Mouse (Mus musculus) lung, embryonic 15.5 days (tissue): ENCODE measurements at regions not wholly inside any gene's neighbourhood (a gene's known extent, or its start where the extent isn't known, plus 50 kb on each side); places are given as distances from the start of the nearest gene placed in this dataset.

Source experiments
- ATAC-seq: fragments of 200-750 bp; cut with Nextera tagmentation; 2 replicates; pipeline ENCODE4 v1.8.0; 2017; ENCODE audit warnings: moderate number of reproducible peaks, borderline replicate concordance; ENCODE audit not compliant: low FRiP score, low TSS enrichment; ENCODE audit errors: extremely low read depth
- H3K27ac ChIP-seq: fragments of 300-500 bp; sonication (generic); 2 replicates; pipeline ENCODE4 v1.5.1; 2015; ENCODE audit warnings: moderate library complexity, mild to moderate bottlenecking, inconsistent platforms
- H3K27me3 ChIP-seq: fragments of 300-500 bp; sonication (generic); 2 replicates; pipeline ENCODE4 v1.6.1; 2015; ENCODE audit warnings: inconsistent platforms
- H3K36me3 ChIP-seq: fragments of 300-500 bp; sonication (generic); 2 replicates; pipeline ENCODE4 v1.6.1; 2015; ENCODE audit warnings: inconsistent platforms
- H3K4me1 ChIP-seq: fragments of 300-500 bp; sonication (generic); 2 replicates; pipeline ENCODE4 v1.6.1; 2015; ENCODE audit warnings: inconsistent platforms
- H3K4me2 ChIP-seq: fragments of 300-500 bp; sonication (generic); 2 replicates; pipeline ENCODE4 v1.6.1; 2015; ENCODE audit warnings: inconsistent platforms, mild to moderate bottlenecking, moderate library complexity
- H3K4me3 ChIP-seq: fragments of 300-500 bp; sonication (generic); 2 replicates; pipeline ENCODE4 v1.5.1; 2015; ENCODE audit warnings: mild to moderate bottlenecking, inconsistent platforms
- H3K9ac ChIP-seq: fragments of 300-500 bp; sonication (generic); 2 replicates; pipeline ENCODE4 v1.6.1; 2015; ENCODE audit warnings: inconsistent platforms
- H3K9me3 ChIP-seq: fragments of 300-500 bp; sonication (generic); 2 replicates; pipeline ENCODE4 v1.6.1; 2016; ENCODE audit warnings: inconsistent platforms
- WGBS: fragments of 180-500 bp; shearing (Covaris S2); methylation state at CpG from one replicate; pipeline ENCODE4 v1.1.7; 2015; 5-methylcytosine and 5-hydroxymethylcytosine counted together

- ATAC-seq = peak; percentile 98
- Histone ChIP-seq H3K9ac (peak overlapping the region; percentile 51), H3K4me2 (peak overlapping the region; percentile 78), H3K9me3 (no peaks in the 10 kb centered on the region), H3K27ac (peak overlapping the region; percentile 95), H3K4me3 (peak overlapping the region; percentile 47), H3K4me1 (peaks cover 14% of the 10 kb centered on the region; the same call in 1 of the 2 replicates), H3K36me3 (no peaks in the 10 kb centered on the region), H3K27me3 (no peaks in the 10 kb centered on the region)
- 3% methylated on average over 51 of the region's 51 CpGs for WGBS
Measured at GRCm38 (mm10) chr13:80962789-80963590, 79.8 kb downstream of the Arrdc3 start.

GRCm38 (mm10) chr13:80963591-80963940, 80.4 kb downstream of the Arrdc3 start:
- 56% methylated on average over 11 of the region's 11 CpGs for WGBS

GRCm38 (mm10) chr13:80971664-80972063, 88.5 kb downstream of the Arrdc3 start:
- ATAC-seq = no peak
- 60% methylated on average over 3 of the region's 3 CpGs for WGBS
- Histone ChIP-seq H3K27me3 (no peaks in the 10 kb centered on the region), H3K4me1 (no peaks in the 10 kb centered on the region), H3K9me3 (no peaks in the 10 kb centered on the region), H3K36me3 (no peaks in the 10 kb centered on the region), H3K4me3 (no peak overlapping the region), H3K4me2 (no peak overlapping the region), H3K9ac (no peak overlapping the region), H3K27ac (no peak overlapping the region)

More at GRCm38 (mm10) chr13:80963591-80963940, 80.4 kb downstream of the Arrdc3 start:
- H3K27me3 ChIP-seq = no peaks in the 10 kb centered on the region
- ATAC-seq = no peak
- H3K9me3 ChIP-seq = no peaks in the 10 kb centered on the region
- H3K27ac ChIP-seq = peak overlapping the region; percentile 95
- no peaks in the 10 kb centered on the region for H3K36me3 ChIP-seq
- no peak overlapping the region for H3K9ac ChIP-seq
- H3K4me2 ChIP-seq = peak overlapping the region; percentile 78
- peak overlapping the region; percentile 47 for H3K4me3 ChIP-seq
- H3K4me1 ChIP-seq = peaks cover 14% of the 10 kb centered on the region; the same call in 1 of the 2 replicates

- WGBS = 32% methylated on average over 1 of the region's 1 CpGs
- H3K27me3 ChIP-seq = no peaks in the 10 kb centered on the region
- ATAC-seq = no peak
- H3K36me3 ChIP-seq = no peaks in the 10 kb centered on the region
- H3K9me3 ChIP-seq = no peaks in the 10 kb centered on the region
- no peaks in the 10 kb centered on the region for H3K4me1 ChIP-seq
- H3K27ac ChIP-seq = no peak overlapping the region
- H3K4me3 ChIP-seq = no peak overlapping the region
- no peak overlapping the region for H3K9ac ChIP-seq
- H3K4me2 ChIP-seq = no peak overlapping the region
Measured at GRCm38 (mm10) chr13:80974424-80974823, 91.2 kb downstream of the Arrdc3 start.

GRCm38 (mm10) chr13:80977266-80977665, 94.1 kb downstream of the Arrdc3 start:
- Histone ChIP-seq H3K4me2 (no peak overlapping the region), H3K4me3 (no peak overlapping the region), H3K4me1 (no peaks in the 10 kb centered on the region), H3K9ac (no peak overlapping the region), H3K36me3 (no peaks in the 10 kb centered on the region), H3K9me3 (no peaks in the 10 kb centered on the region), H3K27me3 (no peaks in the 10 kb centered on the region), H3K27ac (no peak overlapping the region)
- WGBS = 56% methylated on average over 3 of the region's 3 CpGs
- ATAC-seq = no peak

GRCm38 (mm10) chr13:80981201-80981600, 98.0 kb downstream of the Arrdc3 start:
- Histone ChIP-seq H3K4me2 (no peak overlapping the region), H3K27me3 (no peaks in the 10 kb centered on the region), H3K9me3 (no peaks in the 10 kb centered on the region), H3K36me3 (no peaks in the 10 kb centered on the region), H3K4me1 (no peaks in the 10 kb centered on the region), H3K9ac (no peak overlapping the region), H3K27ac (no peak overlapping the region), H3K4me3 (no peak overlapping the region)
- WGBS = 76% methylated on average over 2 of the region's 2 CpGs
- no peak for ATAC-seq

GRCm38 (mm10) chr13:80986657-80987056, 103.5 kb downstream of the Arrdc3 start:
- 67% methylated on average over 4 of the region's 4 CpGs for WGBS
- no peak overlapping the region for H3K4me2 ChIP-seq
- H3K27ac ChIP-seq = no peak overlapping the region
- no peaks in the 10 kb centered on the region for H3K9me3 ChIP-seq
- H3K4me1 ChIP-seq = no peaks in the 10 kb centered on the region
- no peaks in the 10 kb centered on the region for H3K36me3 ChIP-seq
- H3K27me3 ChIP-seq = no peaks in the 10 kb centered on the region
- no peak overlapping the region for H3K9ac ChIP-seq
- no peak overlapping the region for H3K4me3 ChIP-seq
- no peak for ATAC-seq

GRCm38 (mm10) chr13:80989756-80990155, 106.6 kb downstream of the Arrdc3 start:
- H3K4me3 ChIP-seq = no peak overlapping the region
- H3K9me3 ChIP-seq = no peaks in the 10 kb centered on the region
- H3K9ac ChIP-seq = no peak overlapping the region
- no peaks in the 10 kb centered on the region for H3K27me3 ChIP-seq
- 44% methylated on average over 5 of the region's 5 CpGs for WGBS
- no peaks in the 10 kb centered on the region for H3K36me3 ChIP-seq
- H3K4me2 ChIP-seq = no peak overlapping the region
- no peak overlapping the region for H3K27ac ChIP-seq
- H3K4me1 ChIP-seq = 0 out of 2 replicates have a peak, but pooled peaks cover 3% of the 10 kb centered on the region
- ATAC-seq = no peak

GRCm38 (mm10) chr13:80992342-80992741, 109.2 kb downstream of the Arrdc3 start:
- Histone ChIP-seq H3K9me3 (no peaks in the 10 kb centered on the region), H3K4me1 (0 out of 2 replicates have a peak, but pooled peaks cover 3% of the 10 kb centered on the region), H3K27me3 (no peaks in the 10 kb centered on the region), H3K4me3 (no peak overlapping the region), H3K36me3 (no peaks in the 10 kb centered on the region), H3K9ac (no peak overlapping the region), H3K27ac (no peak overlapping the region), H3K4me2 (no peak overlapping the region)
- WGBS = 32% methylated on average over 2 of the region's 2 CpGs
- peak; percentile 69; the same call in 1 of the 2 replicates for ATAC-seq

- WGBS = 35% methylated on average over 5 of the region's 5 CpGs
- H3K4me3 ChIP-seq = no peak overlapping the region
Measured at GRCm38 (mm10) chr13:81008864-81009766, 125.9 kb downstream of the Arrdc3 start.

GRCm38 (mm10) chr13:81013953-81014352, 130.8 kb downstream of the Arrdc3 start:
- H3K4me3 ChIP-seq = no peak overlapping the region
- H3K36me3 ChIP-seq = no peaks in the 10 kb centered on the region
- H3K9me3 ChIP-seq = no peaks in the 10 kb centered on the region
- 63% methylated on average over 1 of the region's 1 CpGs for WGBS
- H3K27ac ChIP-seq = no peak overlapping the region
- no peak overlapping the region for H3K9ac ChIP-seq
- no peak overlapping the region for H3K4me2 ChIP-seq
- ATAC-seq = no peak
- no peaks in the 10 kb centered on the region for H3K27me3 ChIP-seq
- no peaks in the 10 kb centered on the region for H3K4me1 ChIP-seq

More at GRCm38 (mm10) chr13:81008864-81009766, 125.9 kb downstream of the Arrdc3 start:
- Histone ChIP-seq H3K9me3 (no peaks in the 10 kb centered on the region), H3K4me2 (no peak overlapping the region), H3K9ac (no peak overlapping the region), H3K36me3 (no peaks in the 10 kb centered on the region), H3K27me3 (no peaks in the 10 kb centered on the region), H3K27ac (no peak overlapping the region), H3K4me1 (no peaks in the 10 kb centered on the region)
- ATAC-seq = no peak
